Mouse (Mus musculus) effector memory CD4-positive, alpha-beta T cell, adult 7 months (primary cell): ENCODE measurements around the gene Actl11. TPM values are rescaled to one million over a fixed set of nuclear protein-coding genes. Genes with fewer than 3 reads are reported as not detected.

ENCODE experiments used
- polyA plus RNA-seq: library from polyadenylated mRNA; unstranded; fragments of 100-300 nt; shearing (Covaris generic); gene quantifications from one replicate; pipeline ENCODE4 v1.2.1, GENCODE M21; 2017

Gene Actl11
- polyA plus RNA-seq, result not detected

GRCm38 (mm10) chr9:107928169-107928568 is at the start of gene Actl11:
Gene Actl11, plus strand, starts transcription at chr9:107928469.

GRCm38 (mm10) chr9:107887804-107888266 is 40.4 kb upstream of the Actl11 start, which contains the start of gene Mon1a:
Gene Mon1a, plus strand, starts transcription at chr9:107888151.

GRCm38 (mm10) chr9:107906252-107906966 is 21.9 kb upstream of the Actl11 start, which contains the start of gene Mst1r:
Gene Mst1r, plus strand, starts transcription at chr9:107906873.

GRCm38 (mm10) chr9:107935374-107935773 is 7.1 kb downstream of the Actl11 start, which contains the start of gene Camkv:
Gene Camkv, plus strand, starts transcription at chr9:107935674.

GRCm38 (mm10) chr9:107949922-107950235 is 21.6 kb downstream of the Actl11 start, which contains the start of gene Traip:
Gene Traip, plus strand, starts transcription at chr9:107950136.

DNA sequence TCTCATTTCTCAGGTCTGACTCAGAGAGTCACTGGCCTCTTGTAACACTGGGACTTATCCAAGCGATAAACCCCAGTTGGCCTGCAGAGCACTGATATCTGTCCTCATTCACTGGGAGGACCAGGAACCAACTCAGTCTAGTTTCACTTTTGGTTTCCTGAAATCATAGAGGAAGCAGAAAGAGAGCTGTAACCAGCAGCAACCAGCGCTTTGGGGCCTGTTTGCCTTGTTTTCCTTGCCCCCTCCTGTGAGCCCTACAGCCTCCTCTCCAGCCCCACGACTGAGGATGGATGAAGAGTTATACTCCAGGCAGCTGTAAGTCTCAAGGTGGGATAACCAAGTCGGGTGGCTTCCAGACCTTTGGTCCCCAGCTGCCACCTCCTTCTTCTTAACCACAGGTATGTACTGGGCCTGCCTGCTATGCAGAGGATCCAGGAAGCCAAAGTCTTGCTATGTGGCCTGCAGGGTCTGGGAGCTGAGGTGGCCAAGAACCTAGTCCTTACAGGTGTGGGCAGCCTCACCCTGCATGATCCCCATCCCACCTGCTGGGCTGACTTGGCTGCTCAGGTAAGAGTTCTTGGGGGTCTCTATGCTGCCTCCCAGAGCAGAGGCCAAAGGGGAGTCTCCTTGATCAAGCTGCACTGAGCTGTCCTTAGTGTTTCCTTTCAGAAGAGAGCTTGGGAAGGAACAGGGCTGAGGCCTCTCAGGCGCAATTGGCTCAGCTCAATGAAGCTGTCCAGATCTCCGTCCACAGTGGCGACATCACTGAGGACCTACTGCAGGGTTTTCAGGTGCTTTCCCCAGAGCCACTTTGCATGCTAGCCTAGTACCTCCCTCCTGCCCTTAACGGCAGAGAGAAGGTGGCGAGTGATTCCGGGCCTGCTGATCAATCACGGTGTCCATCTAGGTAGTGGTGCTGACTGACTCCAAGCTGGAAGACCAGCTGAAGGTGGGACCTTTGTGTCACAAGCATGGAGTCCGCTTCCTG is 47.4 kb downstream of the Actl11 start, which contains the start of gene Uba7:
Uba7 (plus strand) TSS at position 107 of the 988 bp plus-strand sequence.

Other genes with a start within 250 kb of the Actl11 start
- 3.6 TPM for gene Gnat1, start 248.8 kb upstream of the Actl11 start, polyA plus RNA-seq
- gene Sema3f, start 218.0 kb upstream of the Actl11 start, polyA plus RNA-seq, result not detected
- gene Rbm5, start 157.5 kb upstream of the Actl11 start, polyA plus RNA-seq, result 229 TPM
- 107 TPM for gene Rbm6, start 55.2 kb upstream of the Actl11 start, polyA plus RNA-seq
- gene Mon1a, start 40.3 kb upstream of the Actl11 start, polyA plus RNA-seq, result 18.4 TPM
- gene Mst1r, start 21.6 kb upstream of the Actl11 start, polyA plus RNA-seq, result 0.16 TPM
- gene Camkv, start 7.2 kb downstream of the Actl11 start, polyA plus RNA-seq, result 0.57 TPM
- gene Traip, start 21.7 kb downstream of the Actl11 start, polyA plus RNA-seq, result 2.4 TPM
- gene Uba7, start 47.0 kb downstream of the Actl11 start, polyA plus RNA-seq, result 150 TPM
- not detected for gene Gm20661, start 54.6 kb downstream of the Actl11 start, polyA plus RNA-seq
- gene Inka1, start 57.4 kb downstream of the Actl11 start, polyA plus RNA-seq, result 0.88 TPM
- not detected for gene Cdhr4, start 64.0 kb downstream of the Actl11 start, polyA plus RNA-seq
- not detected for gene Gm20662, start 67.9 kb downstream of the Actl11 start, polyA plus RNA-seq
- 137 TPM for gene Ip6k1, start 74.0 kb downstream of the Actl11 start, polyA plus RNA-seq
- gene Gmppb, start 120.8 kb downstream of the Actl11 start, polyA plus RNA-seq, result 21.4 TPM
- 1.2 TPM for gene Amigo3, start 124.7 kb downstream of the Actl11 start, polyA plus RNA-seq
- 2.1 TPM for gene Mst1, start 152.0 kb downstream of the Actl11 start, polyA plus RNA-seq
- 115 TPM for gene Rnf123, start 154.9 kb downstream of the Actl11 start, polyA plus RNA-seq
- 79.0 TPM for gene Apeh, start 166.1 kb downstream of the Actl11 start, polyA plus RNA-seq